Mouse (Mus musculus) testis, postnatal 14 days (tissue): ENCODE data around the gene Fn1.

ENCODE experiments used
- DNase-seq: peaks from one replicate; pipeline ENCODE4 v3.0.0; 2021; ENCODE audit warnings: low spot score

Gene Fn1

DNA sequence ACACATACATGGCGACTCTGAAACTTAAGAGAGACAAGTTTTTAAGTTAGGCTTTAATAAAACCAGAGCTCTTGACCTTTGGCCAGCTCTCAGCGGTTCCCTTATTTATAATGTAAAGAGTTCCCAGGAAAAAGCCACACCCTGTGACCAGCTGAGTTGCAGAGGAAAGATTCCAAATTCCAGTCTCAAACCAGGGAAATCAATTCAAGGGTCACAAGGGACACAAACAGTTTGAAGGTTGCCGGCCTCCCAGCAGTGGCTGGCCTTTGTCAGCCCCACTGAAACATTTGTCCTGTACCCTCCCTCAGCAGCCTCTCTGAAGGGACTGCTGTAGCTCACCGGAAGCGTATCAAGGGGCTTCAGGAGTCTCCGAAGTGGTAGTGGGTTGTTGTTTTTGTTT, 2.3 kb downstream of the Fn1 start:
- no peak for DNase-seq

DNA sequence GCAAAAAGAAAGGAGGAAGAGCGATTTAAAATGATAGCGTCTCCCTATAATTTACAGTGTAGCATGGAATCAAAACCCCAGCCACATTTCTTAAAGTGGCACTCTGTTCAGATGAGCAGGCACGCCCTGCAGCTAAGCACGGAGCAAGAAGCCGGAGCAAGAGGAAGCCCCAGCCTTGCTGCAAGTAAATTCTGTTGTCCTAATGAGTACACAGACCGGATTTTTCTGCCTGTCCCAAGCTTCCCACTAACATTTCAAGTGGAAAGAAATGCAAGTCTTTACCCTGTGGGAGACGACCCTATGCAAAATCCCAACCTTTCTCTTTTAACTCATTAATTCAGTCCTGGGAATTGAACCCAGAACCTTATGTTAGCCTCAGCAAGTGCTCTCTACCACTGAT, 4.8 kb downstream of the Fn1 start:
- DNase-seq = no peak

GRCm38 (mm10) chr1:71646774-71647173, 6.2 kb downstream of the Fn1 start:
- no peak for DNase-seq

DNA sequence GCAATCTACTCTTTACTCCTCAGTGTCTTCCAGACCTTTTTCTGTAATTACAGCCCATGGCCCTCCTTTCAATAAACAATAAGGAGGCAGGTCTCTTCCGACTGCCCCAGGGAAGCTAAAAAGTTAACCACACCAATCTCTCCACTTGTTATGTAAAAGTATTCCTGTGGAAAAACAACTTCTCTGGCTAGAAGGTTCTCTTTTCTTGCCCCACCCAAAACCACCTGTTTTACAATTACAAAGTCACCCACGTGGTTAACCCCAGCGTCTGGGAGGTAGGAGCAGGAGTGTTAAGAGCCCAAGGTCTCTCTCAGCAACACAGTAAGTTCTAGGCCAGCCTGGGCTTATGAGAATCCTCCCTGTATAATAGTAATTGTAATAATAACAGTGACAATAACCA, 7.0 kb downstream of the Fn1 start:
- DNase-seq = no peak

DNA sequence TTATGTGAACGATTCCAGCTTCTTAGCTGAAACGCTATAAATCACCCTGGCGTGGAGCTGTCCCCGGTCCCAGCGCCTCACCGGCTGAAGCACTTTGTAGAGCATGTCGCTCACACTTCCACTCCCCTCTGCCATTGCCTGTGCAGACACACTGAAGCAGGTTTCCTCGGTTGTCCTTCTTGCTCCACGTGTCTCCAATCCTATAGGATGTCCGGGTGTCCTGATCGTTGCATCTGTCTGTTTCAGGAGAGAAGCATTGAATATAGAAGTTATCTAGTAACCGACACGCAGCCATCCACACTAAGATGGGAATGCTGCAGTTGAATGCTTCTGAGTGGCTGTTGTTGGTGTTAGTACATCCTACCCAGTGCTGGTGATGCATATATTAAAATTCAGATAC, 7.5 kb downstream of the Fn1 start:
- no peak for DNase-seq

GRCm38 (mm10) chr1:71642794-71643193, 10.2 kb downstream of the Fn1 start:
- DNase-seq = no peak

DNA sequence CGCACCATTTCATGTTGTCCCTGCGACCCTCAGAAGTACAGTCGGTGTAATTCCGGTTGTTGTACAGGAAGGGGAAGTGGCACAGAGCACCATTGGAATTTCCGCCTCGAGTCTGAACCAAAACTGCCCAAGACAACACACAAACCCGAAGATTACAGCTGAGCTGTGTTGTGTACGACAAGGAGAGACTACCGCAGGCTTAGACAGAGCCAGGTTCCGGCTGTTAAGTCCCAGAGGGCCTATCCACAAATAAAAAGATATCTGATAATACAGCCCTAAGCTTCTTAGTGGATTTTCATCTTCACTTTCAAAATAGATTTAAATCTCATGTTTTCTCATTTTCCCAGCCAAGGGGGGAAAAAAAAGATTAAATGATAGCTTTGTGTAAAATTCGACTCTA, 11.8 kb downstream of the Fn1 start:
- no peak for DNase-seq

DNA sequence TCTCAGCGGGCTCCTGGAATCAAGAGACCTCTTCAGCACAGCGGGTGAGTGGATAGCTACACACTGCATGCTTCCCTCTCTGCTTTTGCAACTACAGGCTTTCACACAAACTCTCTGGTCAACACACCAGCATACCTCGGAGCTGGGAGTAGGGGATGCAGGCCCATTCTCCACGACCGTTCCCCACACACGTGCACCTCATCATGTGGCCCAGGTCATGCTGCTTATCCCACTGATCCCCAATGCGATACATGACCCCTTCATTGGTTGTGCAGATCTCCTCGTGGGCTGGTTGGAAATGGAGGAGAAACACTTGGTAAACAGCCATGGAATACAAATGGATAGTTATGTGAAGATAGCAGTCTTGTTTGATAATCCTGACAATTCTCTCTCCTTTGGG, 12.8 kb downstream of the Fn1 start:
- DNase-seq = no peak

GRCm38 (mm10) chr1:71636665-71637064, 16.3 kb downstream of the Fn1 start:
- no peak for DNase-seq

GRCm38 (mm10) chr1:71636116-71636515, 16.9 kb downstream of the Fn1 start:
- no peak for DNase-seq

- no peak for DNase-seq
Measured at GRCm38 (mm10) chr1:71635101-71636014, 17.6 kb downstream of the Fn1 start.

GRCm38 (mm10) chr1:71634471-71634981, 18.5 kb downstream of the Fn1 start:
- no peak for DNase-seq

- DNase-seq = no peak
Measured at GRCm38 (mm10) chr1:71632387-71632786, 20.6 kb downstream of the Fn1 start.

DNA sequence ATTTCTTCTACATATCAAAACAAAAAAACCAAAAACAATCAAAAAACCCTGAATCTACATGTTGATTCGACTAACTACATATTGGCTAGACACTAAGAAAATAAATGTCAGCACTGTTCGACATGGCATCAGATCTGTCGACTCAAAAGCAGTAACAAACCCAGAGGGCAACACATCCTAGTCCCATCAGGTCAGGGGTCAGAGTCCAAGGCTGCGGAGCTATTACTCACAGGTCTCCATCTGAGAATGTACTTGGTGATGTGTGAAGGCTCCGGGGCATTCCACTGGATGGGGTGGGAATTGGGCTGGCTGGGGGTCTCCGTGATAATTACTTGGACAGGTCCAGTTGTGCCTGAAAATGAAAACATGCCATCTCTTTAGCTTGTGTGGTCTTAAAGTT, 21.2 kb downstream of the Fn1 start:
- DNase-seq = no peak

GRCm38 (mm10) chr1:71630243-71630642, 22.8 kb downstream of the Fn1 start:
- no peak for DNase-seq

DNA sequence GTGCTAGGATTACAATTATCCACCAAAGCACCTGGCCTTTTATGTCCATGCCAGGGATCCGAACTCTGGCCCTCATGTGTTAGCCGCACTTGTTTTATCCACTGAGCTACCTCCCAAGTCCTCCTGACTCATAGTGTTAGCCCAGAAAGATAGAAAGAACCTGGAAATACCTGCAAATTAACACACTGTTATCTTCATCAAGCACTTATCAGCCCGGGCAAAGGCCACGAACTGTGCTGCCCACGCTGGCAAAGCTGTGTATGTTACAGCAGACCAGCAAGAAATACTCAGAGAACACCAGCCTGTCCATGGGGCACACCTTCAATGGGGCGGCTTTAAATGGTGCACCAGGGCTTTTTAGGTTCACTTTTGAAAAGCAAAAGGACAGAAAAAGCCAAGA, 29.4 kb downstream of the Fn1 start:
- DNase-seq = no peak

DNA sequence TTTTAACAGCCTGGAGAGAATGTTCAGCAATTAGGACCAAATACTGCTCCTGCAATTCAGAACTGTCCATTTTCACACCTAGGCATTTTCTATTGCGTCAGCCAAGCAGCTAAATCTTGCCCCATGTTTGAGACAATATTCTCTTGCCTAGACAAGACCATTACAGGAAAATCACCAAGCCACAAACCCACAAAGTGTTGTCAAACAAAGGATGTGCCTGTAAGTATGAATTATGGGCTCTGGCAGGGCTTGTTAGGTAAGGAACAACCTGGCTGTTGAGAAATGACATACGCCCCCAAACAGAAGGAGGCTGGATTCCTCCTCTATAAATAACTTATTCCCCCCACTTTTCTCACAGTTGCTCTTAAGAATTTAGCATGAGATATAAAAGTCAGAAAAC, 31.5 kb downstream of the Fn1 start:
- no peak for DNase-seq

DNA sequence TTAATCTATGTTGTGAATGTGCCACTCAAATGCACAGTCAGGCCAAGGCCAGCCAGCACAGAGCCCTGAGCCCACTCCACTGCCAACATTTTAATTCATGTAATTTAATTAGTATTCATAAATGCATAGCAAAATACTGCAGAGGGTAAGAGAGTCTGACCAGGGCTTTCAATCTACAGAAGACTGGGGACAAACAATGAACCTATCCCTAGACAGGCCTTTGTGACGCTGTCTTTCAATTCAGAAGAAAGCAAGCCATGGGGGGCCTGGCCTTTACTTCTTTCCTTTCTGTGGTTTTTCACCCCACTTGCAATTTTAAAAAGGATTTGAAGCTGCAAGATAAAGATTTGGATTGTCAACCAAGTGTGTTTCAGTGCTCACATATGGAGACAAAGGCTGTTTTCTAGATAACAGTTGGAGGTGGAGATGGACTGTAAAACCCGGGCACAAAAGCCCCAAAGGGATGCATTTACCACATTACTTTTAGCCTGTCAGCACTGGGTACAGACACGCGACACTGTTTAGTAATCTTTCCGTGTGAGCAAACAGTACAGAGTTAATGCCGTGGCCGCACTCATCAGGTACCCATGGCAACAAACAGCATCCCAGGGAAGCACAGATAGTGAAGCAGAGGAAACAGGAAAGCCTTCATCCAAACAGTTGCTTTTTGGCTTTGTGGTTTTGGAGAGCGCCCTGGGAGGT, 38.3 kb downstream of the Fn1 start:
- DNase-seq = no peak

GRCm38 (mm10) chr1:71612256-71612655, 40.7 kb downstream of the Fn1 start:
- no peak for DNase-seq

DNA sequence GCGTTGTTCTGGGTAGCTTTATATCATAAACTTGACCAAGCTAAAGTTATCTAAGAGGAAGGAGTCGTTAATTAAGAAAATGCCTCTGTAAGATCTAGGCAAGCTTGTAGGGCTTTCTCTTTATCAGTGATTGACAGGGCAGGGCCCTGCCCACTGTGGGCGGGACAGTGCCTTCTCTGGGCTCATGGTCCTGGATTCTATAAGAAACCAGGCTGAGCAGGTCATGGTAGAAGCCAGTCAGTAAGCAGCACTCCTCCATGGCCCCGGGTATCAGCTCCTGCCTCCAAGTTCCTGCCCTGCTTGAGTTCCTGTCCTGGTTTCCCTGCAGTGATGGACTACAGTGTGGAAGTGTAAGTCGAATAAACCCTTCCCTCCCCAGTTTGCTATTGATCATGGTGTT, 43.1 kb downstream of the Fn1 start:
- no peak for DNase-seq

DNA sequence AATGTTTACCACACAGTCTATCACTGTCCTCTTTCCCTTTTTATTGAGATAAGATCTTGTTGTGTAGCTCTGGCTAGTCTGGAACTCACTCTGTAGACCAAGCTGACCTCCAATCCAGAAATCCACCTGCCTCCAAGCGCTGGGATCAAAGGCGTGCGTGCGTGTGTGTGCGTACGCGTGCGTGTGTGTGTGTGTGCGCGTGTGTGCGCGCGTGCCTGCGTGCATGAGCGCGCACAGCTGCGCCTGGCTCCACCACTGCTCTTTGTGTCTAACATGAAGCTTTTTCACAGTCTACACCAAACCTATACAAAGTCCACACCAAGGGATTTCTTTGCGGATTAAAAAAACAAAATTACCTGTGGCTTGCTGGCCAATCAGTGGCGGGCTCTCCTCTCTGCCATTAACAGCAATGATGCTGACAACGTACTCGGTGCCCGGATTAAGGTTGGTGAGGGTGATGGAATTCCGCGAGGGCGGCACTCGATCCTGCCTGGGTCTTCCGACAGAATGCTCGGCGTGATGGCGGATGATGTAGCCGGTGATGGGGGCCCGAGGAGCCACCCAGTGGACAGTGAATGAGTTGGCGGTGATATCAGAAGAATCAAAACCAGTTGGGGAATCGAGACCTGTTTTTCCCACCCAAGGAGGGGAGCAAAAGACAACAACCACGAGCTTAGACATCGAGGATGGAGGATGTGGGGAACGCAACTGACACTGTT, 43.8 kb downstream of the Fn1 start:
- no peak for DNase-seq

GRCm38 (mm10) chr1:71606600-71607325, 46.2 kb downstream of the Fn1 start:
- DNase-seq = no peak
